Mouse (Mus musculus) lung, postnatal 36 days (tissue): ENCODE data around the gene Slc7a6.
A peak's percentile ranks its signal among the peaks of the same experiment; 100 is the strongest.

Experiments used
- DNase-seq: peaks from one replicate; pipeline ENCODE4 v3.0.0; 2022; ENCODE audit warnings: mixed read lengths

Gene Slc7a6

DNA sequence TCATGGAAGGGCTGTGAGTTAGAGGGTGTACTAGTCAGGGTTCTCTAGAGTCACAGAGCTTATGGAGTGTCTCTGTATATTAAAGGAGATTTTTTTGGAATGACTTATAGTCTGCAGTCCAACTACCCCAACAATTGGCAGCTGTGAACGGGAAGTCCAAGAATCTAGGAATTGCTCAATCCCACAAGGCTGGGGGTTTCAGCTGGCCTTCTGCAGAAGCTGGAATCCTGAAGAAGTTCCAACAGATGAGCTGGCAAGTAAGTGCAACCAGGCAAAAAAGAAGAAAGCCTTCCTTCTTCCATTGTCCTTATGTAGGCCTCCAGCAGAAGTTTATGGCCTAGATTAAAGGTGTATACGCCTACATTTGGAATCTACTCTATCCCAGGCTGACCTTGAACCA lies 23.3 kb upstream of the Slc7a6 start:
- peak; percentile 65 for DNase-seq

DNA sequence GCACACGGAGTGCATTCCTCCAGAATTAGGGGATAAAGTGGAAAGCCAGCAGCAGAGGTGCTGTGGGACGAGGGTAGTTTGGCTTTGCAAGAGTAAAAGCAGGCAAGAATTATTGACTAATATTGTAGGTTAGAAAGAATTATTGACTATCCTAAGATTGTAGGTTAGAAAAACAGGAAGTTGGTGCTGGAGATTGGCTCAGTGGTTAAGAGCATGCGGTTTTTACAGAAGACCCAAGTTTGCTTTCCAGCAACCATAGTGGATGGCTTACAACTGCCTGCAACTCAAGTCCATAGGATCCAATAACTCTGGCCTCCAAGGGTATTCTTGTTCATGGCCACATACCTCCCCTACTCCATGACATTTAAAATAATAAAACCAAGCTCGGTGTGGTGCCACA lies 22.6 kb upstream of the Slc7a6 start:
- DNase-seq = no peak

DNA sequence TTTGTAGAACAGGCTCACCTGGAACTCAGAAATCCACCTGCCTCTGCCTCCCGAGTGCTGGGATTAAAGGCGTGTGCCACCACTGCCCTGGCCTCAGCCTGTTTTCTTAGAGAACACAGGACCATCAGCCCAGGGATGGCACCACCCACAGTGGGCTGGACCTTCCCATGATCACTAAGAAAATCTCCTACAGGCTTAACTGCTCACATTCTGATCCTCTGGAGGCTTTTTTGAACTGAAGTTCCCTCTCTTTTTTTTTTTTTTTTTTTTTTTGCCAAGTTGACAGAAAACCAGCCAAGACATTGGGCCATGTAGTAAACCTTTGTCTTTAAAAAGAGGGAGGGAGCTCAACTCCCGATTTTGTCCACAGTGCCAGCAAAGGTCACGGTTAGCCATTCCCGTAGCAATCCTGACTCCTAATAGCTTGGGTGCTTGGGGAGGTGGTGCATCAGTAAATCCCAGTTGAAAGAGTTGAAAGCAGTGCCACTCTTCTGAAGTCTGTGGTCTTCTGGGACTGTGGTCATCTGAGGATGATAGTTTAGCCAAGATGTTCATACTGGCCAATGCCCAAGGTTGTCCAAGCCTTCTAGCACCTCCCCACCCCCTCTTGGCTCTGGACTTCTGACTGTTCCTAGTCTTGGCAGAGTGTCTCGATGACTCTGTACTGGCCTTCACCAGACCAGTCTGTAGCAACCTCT lies 20.6 kb upstream of the Slc7a6 start:
- peak; percentile 74 for DNase-seq

DNA sequence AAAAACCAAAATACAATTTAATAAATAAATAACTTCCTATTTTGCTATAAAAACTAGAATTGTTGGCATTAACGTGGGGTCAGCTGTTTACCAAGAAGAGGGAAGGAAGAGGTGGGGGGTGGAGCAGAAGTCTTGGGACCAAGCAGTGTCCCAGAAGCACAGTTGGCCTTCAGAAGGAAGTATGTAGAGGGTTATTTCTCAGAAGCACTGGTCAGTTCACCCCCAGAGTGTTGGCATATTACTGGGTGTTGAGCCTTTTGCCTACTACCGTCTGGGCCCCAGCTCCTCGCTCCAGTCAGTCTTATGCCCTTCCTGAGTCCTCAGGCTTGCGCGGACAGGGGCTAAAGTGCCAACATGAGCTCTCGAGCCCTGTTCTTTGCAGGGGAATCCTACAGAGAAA lies 19.6 kb upstream of the Slc7a6 start:
- DNase-seq = peak; percentile 65

DNA sequence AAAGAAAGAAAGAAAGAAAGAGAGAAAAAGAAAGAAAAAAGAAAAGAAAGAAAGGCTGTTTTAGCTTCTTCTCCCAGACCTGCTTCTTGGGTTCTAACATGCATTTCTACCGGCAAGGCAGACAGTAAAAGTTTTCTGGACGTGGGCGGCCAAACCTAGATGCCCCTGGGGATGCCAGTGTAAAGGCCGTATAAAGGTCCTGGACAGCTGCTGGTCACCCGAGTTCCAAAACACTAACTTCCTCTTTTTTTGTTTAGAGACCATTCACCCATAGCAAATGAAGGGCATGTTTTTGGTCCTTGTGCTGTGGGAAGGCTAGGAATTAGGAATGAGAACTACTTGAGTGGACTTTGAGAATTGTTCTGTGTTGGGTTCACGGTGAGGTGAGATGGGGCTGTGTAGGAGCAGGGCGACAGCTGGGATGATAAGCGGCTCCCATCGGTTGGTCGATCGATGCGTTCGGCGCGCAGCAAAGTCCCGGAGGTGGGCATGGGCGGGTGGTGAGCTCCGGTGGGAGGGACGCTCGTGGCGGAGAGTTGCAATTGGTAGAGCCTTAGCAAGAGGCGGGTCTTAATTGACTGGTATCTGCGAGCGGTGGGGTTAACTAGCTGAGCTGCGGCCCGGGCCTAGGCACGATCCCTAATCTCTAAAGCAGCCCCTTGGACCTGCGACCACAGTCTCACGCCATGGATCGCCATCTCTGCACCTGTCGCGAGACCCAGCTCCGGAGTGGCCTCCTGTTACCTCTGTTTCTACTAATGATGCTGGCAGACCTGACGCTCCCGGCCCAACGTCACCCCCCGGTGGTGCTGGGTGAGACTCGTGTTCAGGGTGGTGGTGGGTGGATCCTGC lies 18.6 kb upstream of the Slc7a6 start, which contains the start of gene Pla2g15:
Gene Pla2g15 (plus strand): TSS at position 599 of the 852 bp plus-strand sequence.
- peak; percentile 96 for DNase-seq

DNA sequence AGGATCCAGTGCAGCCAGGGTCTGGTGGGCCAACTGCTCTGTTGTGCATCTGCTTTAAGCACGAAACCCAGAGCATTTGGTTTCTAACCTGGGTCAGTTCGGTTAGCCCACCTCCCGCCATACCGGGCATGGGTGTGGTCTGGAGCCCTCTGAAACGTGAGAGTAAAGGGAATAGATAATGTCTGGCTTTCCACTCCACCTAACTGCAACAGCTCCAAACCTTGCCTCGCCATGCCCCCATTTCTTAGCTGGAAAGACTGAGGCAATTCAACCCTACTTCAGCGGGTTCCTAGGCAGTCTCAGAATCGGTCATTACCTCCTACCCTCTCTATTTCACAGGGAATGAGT lies 18.0 kb upstream of the Slc7a6 start:
- no peak for DNase-seq

DNA sequence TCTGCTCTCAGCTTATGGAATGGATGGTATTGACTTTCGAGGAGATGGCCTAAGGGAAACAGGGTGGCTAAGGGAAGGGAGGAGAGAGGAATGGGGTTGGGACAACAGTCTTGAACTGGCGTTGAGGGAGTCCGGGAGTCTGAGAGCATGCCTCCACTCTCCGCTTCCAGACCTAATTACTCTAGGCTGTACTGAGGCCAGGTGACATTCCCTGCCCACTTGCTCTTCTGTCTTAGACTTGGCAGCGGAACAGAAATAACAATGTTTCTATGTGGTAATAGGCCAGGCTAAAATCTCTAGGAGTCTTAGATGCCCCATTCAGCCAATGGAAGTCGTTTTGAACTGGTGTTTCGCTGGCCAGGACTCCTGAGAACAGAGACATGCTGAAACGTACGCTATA lies 17.6 kb upstream of the Slc7a6 start:
- no peak for DNase-seq

DNA sequence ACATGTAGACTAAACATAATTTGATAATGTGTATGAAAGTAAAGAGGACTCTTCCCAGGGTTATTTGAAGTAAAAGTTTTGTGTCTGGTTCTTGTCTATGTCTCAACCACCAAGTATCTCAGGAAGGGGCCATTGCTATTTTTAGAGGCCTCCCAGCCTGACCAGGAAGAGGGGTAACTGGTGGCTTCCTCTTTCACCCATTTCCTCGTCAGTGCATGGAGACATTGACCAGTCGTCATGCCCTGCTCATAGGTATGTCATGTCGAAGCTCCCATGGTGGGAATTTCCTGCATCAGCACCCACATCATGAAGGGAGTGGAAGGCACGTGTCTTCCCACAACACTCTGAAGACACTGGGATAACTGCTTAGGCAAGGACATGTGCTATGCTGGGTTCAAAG lies 15.8 kb upstream of the Slc7a6 start:
- no peak for DNase-seq

DNA sequence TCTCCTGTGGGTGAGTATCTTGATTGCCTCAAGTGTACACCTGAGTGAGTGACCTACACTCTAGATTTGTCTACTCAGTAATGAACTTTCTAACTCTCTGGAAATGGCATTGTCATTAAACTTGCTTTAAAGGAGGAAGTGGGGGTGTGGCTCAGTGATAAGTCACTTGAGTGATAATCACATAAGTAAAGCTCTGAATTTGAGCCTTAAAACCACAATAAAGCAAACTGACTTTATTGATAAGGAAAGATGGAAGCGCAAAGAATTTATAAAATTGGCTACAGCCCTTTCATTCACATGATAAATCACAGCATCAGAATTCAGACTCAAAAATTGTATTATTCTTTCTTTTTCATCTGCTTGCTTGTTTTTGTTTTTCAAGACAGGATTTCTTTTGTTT lies 11.2 kb upstream of the Slc7a6 start:
- no peak for DNase-seq

DNA sequence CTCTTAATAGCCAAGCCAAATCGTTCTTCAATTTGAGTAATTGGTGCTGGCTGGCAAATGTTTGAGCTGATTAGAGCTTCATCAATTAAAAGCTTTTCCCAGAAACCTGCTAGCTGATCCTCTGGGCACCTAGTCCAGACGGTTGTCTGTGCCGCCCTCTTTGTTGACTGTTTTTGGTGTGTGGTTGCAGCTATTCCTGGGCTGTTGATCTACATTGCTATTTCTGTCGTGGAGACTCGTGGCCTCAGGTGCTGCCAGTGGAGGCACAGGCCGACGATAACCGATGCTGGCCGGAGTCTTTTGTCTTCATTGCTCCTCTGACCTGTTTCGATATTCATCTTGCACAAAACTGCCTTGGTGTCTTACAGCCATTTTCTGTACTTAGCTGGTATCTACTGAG lies 10.3 kb upstream of the Slc7a6 start:
- DNase-seq = no peak

DNA sequence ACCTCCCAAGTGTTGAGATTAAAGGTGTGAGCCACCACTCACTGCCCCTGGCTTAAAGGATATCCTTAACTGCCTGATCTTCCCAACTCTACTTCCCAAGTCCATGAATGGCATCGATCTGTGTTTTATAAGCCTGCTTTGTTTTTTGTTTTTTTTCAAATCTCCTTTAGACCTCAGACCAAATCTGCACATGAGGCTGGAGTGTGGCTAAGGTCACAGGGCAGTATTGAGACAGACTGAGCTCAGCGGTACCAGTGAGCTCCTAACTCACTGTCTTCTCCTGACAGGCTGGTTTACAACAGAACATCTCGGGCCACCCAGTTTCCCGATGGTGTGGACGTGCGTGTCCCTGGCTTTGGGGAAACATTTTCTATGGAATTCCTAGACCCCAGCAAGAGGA lies 8.8 kb upstream of the Slc7a6 start:
- DNase-seq = no peak

DNA sequence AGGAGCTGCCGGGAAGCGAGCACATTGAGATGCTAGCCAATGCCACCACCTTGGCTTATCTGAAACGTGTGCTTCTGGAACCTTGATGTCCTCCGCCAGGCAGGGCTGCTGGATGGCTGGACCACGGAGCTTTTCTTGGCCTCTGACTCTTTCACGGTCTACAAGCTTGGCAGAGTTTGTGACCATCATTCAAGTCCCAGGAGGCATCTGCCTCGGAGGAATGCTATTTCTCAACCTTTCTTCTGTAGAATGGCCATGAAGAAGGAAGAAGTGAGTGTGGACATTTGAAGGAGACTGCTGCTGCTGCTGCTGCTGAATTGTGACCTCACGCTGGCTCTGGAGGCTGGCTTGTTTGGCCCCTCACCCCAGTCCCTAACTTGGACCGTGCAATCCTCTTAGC lies 5.4 kb upstream of the Slc7a6 start:
- no peak for DNase-seq

DNA sequence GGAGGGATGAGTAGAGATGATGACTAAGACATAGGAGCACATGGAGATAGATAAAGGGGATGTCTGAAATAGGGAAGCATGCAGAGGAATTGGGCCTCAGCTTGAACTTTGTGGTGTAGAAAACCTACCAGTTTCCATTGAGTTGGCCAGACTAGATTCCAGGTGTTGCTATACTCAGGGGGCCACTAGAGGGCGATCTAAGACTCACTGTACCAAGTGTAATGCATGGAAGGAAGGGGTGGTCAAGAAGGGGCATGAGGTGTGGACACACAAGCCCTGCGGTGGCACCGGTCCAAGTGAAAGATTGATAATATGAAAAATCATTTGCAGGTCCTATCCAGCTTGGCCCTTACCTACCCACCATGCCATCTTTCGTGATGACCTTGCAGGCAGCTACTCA lies 3.2 kb upstream of the Slc7a6 start:
- peak; percentile 92 for DNase-seq

DNA sequence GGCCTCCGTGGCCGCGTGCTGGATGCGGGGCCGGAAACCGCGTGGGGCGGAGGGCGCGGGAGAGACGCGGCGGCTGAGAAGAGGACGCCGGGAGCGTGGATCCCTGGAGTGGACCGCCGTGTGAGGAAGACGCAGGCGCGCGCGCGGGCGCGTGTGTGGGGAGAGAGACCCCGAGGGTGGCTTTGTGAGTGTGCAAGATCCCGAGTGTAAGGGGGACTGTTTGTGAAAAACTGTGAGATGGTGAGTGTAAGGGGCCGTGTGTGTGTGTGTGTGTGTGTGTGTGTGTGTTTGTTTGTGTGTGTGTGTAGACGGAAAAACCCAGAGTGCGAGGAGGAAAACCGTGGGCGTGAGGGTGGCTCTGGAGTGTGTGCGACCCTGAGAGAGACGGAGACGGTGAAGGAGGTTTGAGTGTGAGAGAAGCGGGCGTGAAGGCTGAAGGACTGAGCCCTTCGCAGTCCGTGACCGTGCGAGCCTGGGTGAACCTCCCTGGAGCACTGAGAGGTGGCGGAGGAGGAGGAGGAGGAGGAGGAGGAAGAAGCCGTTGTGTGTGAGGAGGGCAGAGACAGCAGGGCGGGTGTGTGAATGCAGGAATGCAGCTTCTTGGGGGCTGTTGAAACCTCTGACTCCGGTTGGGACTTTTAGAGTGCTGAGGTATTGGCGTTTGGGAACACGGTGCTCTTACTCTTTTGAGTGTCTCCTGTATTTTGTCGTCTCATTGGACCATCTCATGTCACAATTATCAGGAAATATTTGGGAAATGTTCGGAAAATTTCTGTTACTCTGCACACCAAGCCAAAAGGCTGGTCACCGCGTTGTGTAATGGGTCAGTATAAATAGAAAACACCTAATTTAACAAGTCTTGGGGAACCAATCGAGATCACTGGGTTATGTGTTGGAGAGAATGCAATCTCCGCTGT lies 618 bp downstream of the Slc7a6 start:
- DNase-seq = peak; percentile 53

DNA sequence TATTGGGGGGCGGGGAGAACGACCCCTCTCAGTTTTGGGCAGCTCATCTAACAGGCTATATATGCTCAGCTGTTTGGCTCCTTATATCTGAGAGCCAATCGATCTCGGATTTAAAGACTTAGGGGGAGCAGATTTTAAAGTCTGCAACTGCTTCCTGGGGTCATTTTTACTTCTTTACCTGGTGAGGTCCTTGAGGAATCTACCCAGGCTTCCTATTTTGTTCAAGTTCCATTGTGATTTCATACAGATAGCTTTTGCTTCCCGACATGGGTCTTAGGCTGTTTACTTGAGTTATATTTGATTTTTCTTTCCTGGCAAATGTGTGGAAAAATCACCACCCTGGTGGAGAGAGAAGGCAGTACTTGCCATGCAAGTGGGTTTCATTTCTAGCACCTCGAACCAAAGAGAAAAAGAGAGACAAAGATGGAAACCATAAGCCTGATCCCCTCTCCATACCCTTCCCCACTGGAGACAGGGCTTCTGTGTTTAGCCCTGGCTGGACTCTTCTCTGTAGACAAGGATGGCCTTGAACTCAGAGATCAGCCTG lies 1.4 kb downstream of the Slc7a6 start:
- DNase-seq = no peak

DNA sequence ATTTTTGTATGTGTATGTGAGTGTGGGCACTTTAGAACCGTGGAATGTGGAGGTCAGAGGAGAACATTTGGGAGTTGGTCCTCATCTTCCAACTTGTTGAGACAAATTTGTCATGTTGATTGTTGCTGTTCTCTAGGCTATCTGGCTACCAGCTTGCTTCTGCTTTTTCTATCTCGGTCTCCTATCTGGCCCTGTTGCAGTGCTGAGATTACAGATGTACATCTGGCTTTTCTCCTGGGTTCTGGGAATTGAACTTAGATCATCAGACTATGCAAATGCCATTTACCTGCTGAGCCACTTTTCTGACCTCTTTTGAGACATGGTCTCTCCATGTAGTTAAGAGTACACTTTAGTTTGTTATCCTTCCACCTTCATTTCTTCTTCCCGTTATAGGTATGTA lies 4.9 kb downstream of the Slc7a6 start:
- no peak for DNase-seq

DNA sequence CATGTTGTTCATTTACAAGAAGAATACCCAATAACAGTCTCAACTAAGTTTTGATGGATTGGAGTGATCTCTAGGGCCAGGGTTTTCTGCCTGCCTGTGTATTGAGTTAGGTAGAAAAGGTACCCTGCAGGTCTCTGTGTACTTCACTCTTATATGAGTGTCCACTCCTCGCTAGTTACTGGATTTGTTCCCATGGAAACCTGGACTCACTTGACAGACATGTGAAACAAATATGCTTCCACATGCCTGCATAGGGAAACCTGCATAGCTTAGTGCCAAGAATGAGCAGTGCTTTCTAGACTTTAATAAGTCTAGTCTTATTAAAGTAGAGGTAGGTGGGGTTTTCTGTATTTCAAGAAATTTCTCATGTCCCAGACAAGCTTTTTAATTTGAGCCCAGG lies 8.2 kb downstream of the Slc7a6 start:
- peak; percentile 46 for DNase-seq

DNA sequence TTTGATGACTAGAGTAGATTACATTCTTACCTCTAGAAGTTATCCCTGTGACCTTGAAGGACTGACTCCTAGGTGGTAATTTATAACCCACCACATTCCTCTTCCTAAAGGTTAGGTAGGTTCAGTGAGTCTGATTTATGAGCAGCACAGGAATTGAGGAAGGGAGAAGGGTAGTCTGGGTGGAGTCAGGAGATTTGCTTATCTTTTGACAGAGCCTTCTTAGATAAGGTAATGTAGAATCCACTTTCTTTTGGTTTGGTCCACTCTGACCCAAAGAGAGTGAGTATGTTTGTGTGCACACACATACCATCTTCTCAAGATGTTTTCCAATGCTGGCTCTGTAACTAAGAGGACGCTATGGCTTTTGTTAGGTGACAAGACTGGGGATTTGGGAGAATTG lies 8.9 kb downstream of the Slc7a6 start:
- no peak for DNase-seq

DNA sequence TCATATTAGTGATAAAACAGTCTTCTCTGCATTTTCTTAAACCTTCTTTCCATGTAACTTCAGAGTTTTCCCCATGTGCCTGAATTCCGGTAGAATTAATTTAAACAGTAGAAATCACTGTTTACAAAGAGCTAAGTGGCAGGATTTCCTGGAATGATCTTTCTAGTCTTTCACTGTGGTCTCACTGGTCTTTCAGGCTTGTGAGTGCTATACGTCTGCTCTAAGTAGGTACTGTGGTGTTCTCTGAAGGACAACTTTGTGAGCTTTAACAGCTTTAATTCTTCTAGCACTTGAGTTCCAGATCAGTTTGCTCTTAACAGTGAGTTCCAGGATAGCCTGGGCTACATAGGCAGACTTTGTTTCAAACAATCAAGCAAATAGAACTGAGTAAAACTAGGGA lies 9.8 kb downstream of the Slc7a6 start:
- DNase-seq = peak; percentile 17

DNA sequence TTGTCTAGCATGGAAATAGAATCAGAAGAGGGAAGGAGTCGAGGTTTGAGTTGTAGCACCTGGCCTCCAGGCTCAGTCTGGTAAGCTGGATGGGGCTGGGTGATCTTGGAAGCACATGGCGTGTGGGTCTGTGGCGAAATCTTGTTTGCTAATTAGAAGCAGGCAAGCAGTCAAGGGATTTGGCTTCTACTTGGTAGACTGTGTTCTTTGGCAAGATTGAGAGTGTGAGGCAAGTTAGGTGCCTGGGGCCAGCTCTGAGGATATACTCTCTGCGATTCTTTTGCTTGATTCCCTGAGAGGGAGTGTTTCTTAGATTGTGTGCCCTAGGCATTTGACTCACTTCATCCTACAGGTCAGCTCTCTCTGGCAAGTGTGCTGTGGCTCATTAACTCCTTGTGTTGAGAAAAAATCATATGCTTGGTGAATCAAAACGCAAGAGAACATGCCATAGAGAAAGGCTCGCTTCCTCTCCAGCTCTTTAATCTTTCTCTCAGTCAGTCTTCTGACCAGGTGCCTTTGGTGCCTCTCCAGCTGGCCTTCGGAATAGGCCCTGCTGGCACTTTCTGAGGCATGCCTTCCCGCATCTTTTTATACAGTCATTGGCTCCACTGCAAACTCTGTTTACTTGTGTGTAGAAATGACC lies 17.1 kb downstream of the Slc7a6 start:
- DNase-seq = peak; percentile 76

DNA sequence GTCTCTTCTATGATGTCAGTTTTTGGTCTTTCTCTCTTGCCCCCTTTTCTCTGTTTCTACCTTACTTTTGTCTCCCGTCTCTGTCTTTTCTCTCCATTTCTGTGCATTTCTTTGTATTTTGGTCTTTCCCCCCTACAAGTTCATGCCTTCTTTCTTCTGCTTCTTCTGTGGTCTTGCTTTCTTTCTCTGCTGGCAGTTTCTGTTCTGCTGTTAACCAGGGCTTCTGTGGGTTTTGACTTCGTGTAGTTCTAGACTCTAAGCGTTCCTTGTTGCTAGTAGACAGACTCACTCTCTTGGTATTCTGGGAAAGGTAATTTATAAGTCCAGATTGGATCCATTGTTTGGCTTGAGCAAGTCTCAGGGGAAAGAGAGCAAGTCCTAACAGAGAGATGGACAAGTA lies 17.7 kb downstream of the Slc7a6 start:
- DNase-seq = no peak

DNA sequence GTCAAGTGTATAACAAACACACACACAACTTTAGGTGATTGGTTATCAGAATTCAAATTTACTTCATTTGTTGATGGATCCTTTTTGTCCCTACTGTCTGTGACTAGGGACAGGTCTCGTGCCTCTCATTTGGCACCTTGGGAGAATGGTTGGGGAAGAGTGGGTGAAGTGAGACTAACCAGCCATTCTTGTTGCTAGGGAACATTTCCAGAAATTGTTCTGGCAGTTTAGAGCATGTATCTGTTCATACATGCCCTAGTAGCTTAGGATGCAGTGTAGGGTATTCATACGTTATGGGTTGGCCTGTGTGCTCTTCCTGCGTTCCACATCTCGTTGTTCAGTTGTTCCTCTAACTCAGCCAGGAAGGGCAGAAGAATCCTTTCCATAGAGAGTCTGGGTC lies 20.5 kb downstream of the Slc7a6 start:
- no peak for DNase-seq

DNA sequence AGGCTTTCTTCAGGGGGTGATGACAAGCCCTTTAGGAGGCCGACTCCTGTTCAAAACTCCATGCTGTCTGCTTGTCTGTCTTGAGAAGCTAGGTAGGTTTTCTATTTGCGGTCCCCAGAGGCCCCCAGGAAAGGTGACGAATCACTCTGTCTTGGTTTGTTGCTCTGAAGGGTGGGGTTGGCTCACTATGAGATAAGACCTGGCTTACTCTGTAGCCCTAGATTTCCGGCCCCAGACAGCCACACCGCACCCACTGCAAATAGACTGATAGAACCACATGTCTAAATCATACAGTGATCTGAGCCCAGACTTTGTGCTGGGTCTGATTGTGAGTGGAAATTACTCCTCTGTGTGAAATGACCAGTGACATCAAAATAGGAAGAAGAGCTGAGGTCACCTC lies 23.0 kb downstream of the Slc7a6 start:
- DNase-seq = no peak
